Mouse (Mus musculus): ENCODE data around the gene Rrp1b. TPM values are rescaled to one million over a fixed set of nuclear protein-coding genes. Genes with fewer than 3 reads are reported as not detected.
"Not testable (repeated sequence)": the region's sequence is repeated elsewhere in the genome, so short reads cannot be mapped to it uniquely, and the experiment has no call there.

Rrp1b gene
- polyA plus RNA-seq, 1 experiment from 2014 or later = 44.7 TPM

- 78% methylated on average over 2 of the region's 2 CpGs for WGBS
- H3K4me1 ChIP-seq = no peaks in the 10 kb centered on the region
- no peak overlapping the region for H3K4me3 ChIP-seq
- H3K4me2 ChIP-seq (replicated peaks) = no peak overlapping the region
- H3K36me3 ChIP-seq = peaks cover 28% of the 10 kb centered on the region
- ATAC-seq (replicated peaks) = no peak
- no peaks in the 10 kb centered on the region for H3K27me3 ChIP-seq
- H3K27ac ChIP-seq (replicated peaks) = no peak overlapping the region
- H3K9ac ChIP-seq (replicated peaks) = no peak overlapping the region
- no peaks in the 10 kb centered on the region for H3K9me3 ChIP-seq
Observed at GRCm38 (mm10) chr17:32063654-32064053, 27.8 kb downstream of the Rrp1b start.

GRCm38 (mm10) chr17:32064762-32065161 is 28.9 kb downstream of the Rrp1b start:
- H3K4me3 ChIP-seq = not testable (repeated sequence)

GRCm38 (mm10) chr17:32067541-32067940 is 31.6 kb downstream of the Rrp1b start:
- Histone ChIP-seq H3K9ac (replicated peaks) (no peak overlapping the region), H3K36me3 (no peaks in the 10 kb centered on the region)
- 81% methylated on average over 9 of the region's 9 CpGs for WGBS

More at GRCm38 (mm10) chr17:32064762-32065161, 28.9 kb downstream of the Rrp1b start:
- not testable (repeated sequence) for H3K27ac ChIP-seq (replicated peaks); H3K27me3 ChIP-seq; H3K4me2 ChIP-seq (replicated peaks); ATAC-seq (replicated peaks); H3K9ac ChIP-seq (replicated peaks); H3K9me3 ChIP-seq; H3K4me1 ChIP-seq
- 45% methylated on average over 8 of the region's 8 CpGs for WGBS
- H3K36me3 ChIP-seq = peaks cover 21% of the 10 kb centered on the region

GRCm38 (mm10) chr17:32068381-32068780 is 32.5 kb downstream of the Rrp1b start:
- H3K4me3 ChIP-seq = no peak overlapping the region
- H3K36me3 ChIP-seq = no peaks in the 10 kb centered on the region
- no peak overlapping the region for H3K4me2 ChIP-seq (replicated peaks)
- 90% methylated on average over 11 of the region's 11 CpGs for WGBS
- ATAC-seq (replicated peaks) = no peak
- H3K9ac ChIP-seq (replicated peaks) = no peak overlapping the region
- no peaks in the 10 kb centered on the region for H3K4me1 ChIP-seq
- H3K27me3 ChIP-seq = no peaks in the 10 kb centered on the region
- no peaks in the 10 kb centered on the region for H3K9me3 ChIP-seq
- no peak overlapping the region for H3K27ac ChIP-seq (replicated peaks)

More at GRCm38 (mm10) chr17:32067541-32067940, 31.6 kb downstream of the Rrp1b start:
- H3K27me3 ChIP-seq = no peaks in the 10 kb centered on the region
- no peaks in the 10 kb centered on the region for H3K9me3 ChIP-seq
- H3K4me1 ChIP-seq = no peaks in the 10 kb centered on the region
- H3K4me3 ChIP-seq = no peak overlapping the region
- H3K27ac ChIP-seq (replicated peaks) = no peak overlapping the region
- ATAC-seq (replicated peaks) = no peak
- no peak overlapping the region for H3K4me2 ChIP-seq (replicated peaks)

GRCm38 (mm10) chr17:32068810-32069209 is 32.9 kb downstream of the Rrp1b start:
- no peak overlapping the region for H3K27ac ChIP-seq (replicated peaks)
- no peaks in the 10 kb centered on the region for H3K9me3 ChIP-seq
- ATAC-seq (replicated peaks) = no peak
- H3K4me2 ChIP-seq (replicated peaks) = no peak overlapping the region
- H3K9ac ChIP-seq (replicated peaks) = no peak overlapping the region
- no peaks in the 10 kb centered on the region for H3K27me3 ChIP-seq
- no peaks in the 10 kb centered on the region for H3K36me3 ChIP-seq
- H3K4me3 ChIP-seq = no peak overlapping the region
- 93% methylated on average over 2 of the region's 2 CpGs for WGBS
- H3K4me1 ChIP-seq = no peaks in the 10 kb centered on the region

- peak; percentile 43; the same call in 1 of the 2 replicates for ATAC-seq (replicated peaks)
- H3K9ac ChIP-seq (replicated peaks) = no peak overlapping the region
- H3K36me3 ChIP-seq = no peaks in the 10 kb centered on the region
- no peaks in the 10 kb centered on the region for H3K4me1 ChIP-seq
- no peaks in the 10 kb centered on the region for H3K27me3 ChIP-seq
- no peak overlapping the region for H3K4me2 ChIP-seq (replicated peaks)
- H3K27ac ChIP-seq (replicated peaks) = no peak overlapping the region
- H3K9me3 ChIP-seq = no peaks in the 10 kb centered on the region
- no peak overlapping the region for H3K4me3 ChIP-seq
- 0% methylated on average over 2 of the region's 2 CpGs for WGBS
Observed at GRCm38 (mm10) chr17:32073359-32073758, 37.5 kb downstream of the Rrp1b start.

GRCm38 (mm10) chr17:32074658-32075057 is 38.8 kb downstream of the Rrp1b start:
- ATAC-seq (replicated peaks) = no peak
- Histone ChIP-seq H3K4me1 (no peaks in the 10 kb centered on the region), H3K4me2 (replicated peaks) (no peak overlapping the region), H3K4me3 (no peak overlapping the region), H3K27me3 (no peaks in the 10 kb centered on the region), H3K9me3 (no peaks in the 10 kb centered on the region), H3K36me3 (no peaks in the 10 kb centered on the region), H3K9ac (replicated peaks) (no peak overlapping the region), H3K27ac (replicated peaks) (no peak overlapping the region)
- 51% methylated on average over 4 of the region's 4 CpGs for WGBS

- H3K36me3 ChIP-seq = no peaks in the 10 kb centered on the region
- H3K27me3 ChIP-seq = no peaks in the 10 kb centered on the region
- no peaks in the 10 kb centered on the region for H3K4me1 ChIP-seq
- 3% methylated on average over 2 of the region's 2 CpGs for WGBS
- ATAC-seq (replicated peaks) = no peak
- H3K27ac ChIP-seq (replicated peaks) = no peak overlapping the region
- H3K9ac ChIP-seq (replicated peaks) = no peak overlapping the region
- H3K4me3 ChIP-seq = no peak overlapping the region
- no peak overlapping the region for H3K4me2 ChIP-seq (replicated peaks)
- no peaks in the 10 kb centered on the region for H3K9me3 ChIP-seq
Observed at GRCm38 (mm10) chr17:32075164-32075563, 39.3 kb downstream of the Rrp1b start.

GRCm38 (mm10) chr17:32083351-32083750 is 47.5 kb downstream of the Rrp1b start:
- Histone ChIP-seq H3K4me1 (no peaks in the 10 kb centered on the region), H3K9me3 (no peaks in the 10 kb centered on the region), H3K36me3 (no peaks in the 10 kb centered on the region), H3K4me2 (replicated peaks) (no peak overlapping the region), H3K27me3 (no peaks in the 10 kb centered on the region), H3K27ac (replicated peaks) (no peak overlapping the region), H3K4me3 (no peak overlapping the region), H3K9ac (replicated peaks) (no peak overlapping the region)
- 94% methylated on average over 2 of the region's 2 CpGs for WGBS
- no peak for ATAC-seq (replicated peaks)

GRCm38 (mm10) chr17:32087069-32087468 is 51.2 kb downstream of the Rrp1b start:
- no peak overlapping the region for H3K4me3 ChIP-seq
- no peaks in the 10 kb centered on the region for H3K36me3 ChIP-seq
- 97% methylated on average over 2 of the region's 2 CpGs for WGBS
- ATAC-seq (replicated peaks) = no peak
- no peaks in the 10 kb centered on the region for H3K27me3 ChIP-seq
- no peak overlapping the region for H3K27ac ChIP-seq (replicated peaks)
- peaks cover 12% of the 10 kb centered on the region for H3K4me1 ChIP-seq
- no peaks in the 10 kb centered on the region for H3K9me3 ChIP-seq
- no peak overlapping the region for H3K4me2 ChIP-seq (replicated peaks)
- H3K9ac ChIP-seq (replicated peaks) = no peak overlapping the region

GRCm38 (mm10) chr17:32091032-32091363 is 55.1 kb downstream of the Rrp1b start:
- Histone ChIP-seq H3K27me3 (no peaks in the 10 kb centered on the region), H3K9me3 (no peaks in the 10 kb centered on the region), H3K4me2 (replicated peaks) (peak overlapping the region; percentile 52), H3K9ac (replicated peaks) (peak overlapping the region; percentile 22; the same call in 1 of the 2 replicates), H3K4me3 (peak overlapping the region; percentile 19), H3K36me3 (no peaks in the 10 kb centered on the region), H3K27ac (replicated peaks) (peak overlapping the region; percentile 43; the same call in 1 of the 2 replicates), H3K4me1 (peaks cover 12% of the 10 kb centered on the region)
- WGBS = 69% methylated on average over 1 of the region's 1 CpGs
- ATAC-seq (replicated peaks) = peak; percentile 49; the same call in 1 of the 2 replicates

- Histone ChIP-seq H3K4me2 (replicated peaks) (peak overlapping the region; percentile 52), H3K27ac (replicated peaks) (peak overlapping the region; percentile 43; the same call in 1 of the 2 replicates), H3K4me3 (peak overlapping the region; percentile 19), H3K4me1 (peaks cover 12% of the 10 kb centered on the region), H3K9ac (replicated peaks) (peak overlapping the region; percentile 22; the same call in 1 of the 2 replicates)
- H3K27me3 ChIP-seq, H3K36me3 ChIP-seq, H3K9me3 ChIP-seq: not testable (repeated sequence)
- 12% methylated on average over 16 of the region's 16 CpGs for WGBS
- ATAC-seq (replicated peaks) = peak; percentile 91
Observed at GRCm38 (mm10) chr17:32091364-32092240, 55.7 kb downstream of the Rrp1b start.
